Comparison of ENCODE assay signal across 18 mouse cellular contexts in the genomic region with DNA sequence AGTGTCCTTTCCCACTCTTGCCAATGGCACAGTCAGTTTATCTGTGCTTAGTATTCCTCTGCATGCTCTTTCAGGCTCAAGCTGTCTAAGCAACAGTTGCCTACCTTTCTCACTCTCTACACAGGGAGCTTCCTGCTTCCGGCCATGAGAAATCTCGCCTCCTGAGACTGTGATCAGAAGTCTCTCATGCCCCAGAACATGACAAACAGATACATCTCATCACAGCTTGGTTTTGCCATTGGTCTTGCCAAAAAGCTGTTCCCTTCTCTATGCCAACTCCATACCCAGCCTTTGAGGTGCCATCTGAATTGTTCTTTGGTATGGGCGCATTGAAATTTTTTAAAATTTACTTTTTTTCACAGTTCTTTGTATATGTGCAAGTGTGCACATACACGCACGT.
"Had no signal": no experiment of that assay in that cellular context is flagged by ENCODE, and none has a peak within 500 bp of the region (broad histone marks: within the 10 kb centered on the region; RNA-seq: fewer than 3 reads in every experiment).

No protein-coding gene starts in this region.

- H3K27ac ChIP-seq: midbrain, embryonic 10.5 days; midbrain, embryonic 12.5 days; neural tube, embryonic 13.5 days; neural tube, embryonic 15.5 days had no signal

- H3K4me1 ChIP-seq: midbrain, embryonic 12.5 days; neural tube, embryonic 13.5 days; neural tube, embryonic 15.5 days had no signal

- H3K9me3 ChIP-seq: midbrain, embryonic 10.5 days; midbrain, embryonic 12.5 days; neural tube, embryonic 13.5 days; neural tube, embryonic 15.5 days had no signal

- H3K36me3 ChIP-seq: midbrain, embryonic 10.5 days; midbrain, embryonic 12.5 days; neural tube, embryonic 13.5 days; neural tube, embryonic 15.5 days had no signal

- H3K4me3 ChIP-seq: midbrain, embryonic 10.5 days; midbrain, embryonic 12.5 days; myocyte; neural tube, embryonic 13.5 days; neural tube, embryonic 15.5 days had no signal

- DNase-seq: lung, adult 18-20 months; lung, embryonic 14.5 days; lung, postnatal 10 days; lung, postnatal 4 days; midbrain, embryonic 14.5 days; retina, postnatal 1 day; right cerebral cortex, adult 18-20 months; right cerebral cortex, postnatal 25 days; right cerebral cortex, postnatal 4 days; spleen, adult 18-20 months; thymus, adult 18-20 months; thymus, postnatal 14 days; thymus, postnatal 36 days had no signal
